Mouse (Mus musculus): ENCODE measurements around the gene Ablim2.
A peak's percentile ranks its signal among the peaks of the same experiment; 100 is the strongest.

The Ablim2 gene

DNA sequence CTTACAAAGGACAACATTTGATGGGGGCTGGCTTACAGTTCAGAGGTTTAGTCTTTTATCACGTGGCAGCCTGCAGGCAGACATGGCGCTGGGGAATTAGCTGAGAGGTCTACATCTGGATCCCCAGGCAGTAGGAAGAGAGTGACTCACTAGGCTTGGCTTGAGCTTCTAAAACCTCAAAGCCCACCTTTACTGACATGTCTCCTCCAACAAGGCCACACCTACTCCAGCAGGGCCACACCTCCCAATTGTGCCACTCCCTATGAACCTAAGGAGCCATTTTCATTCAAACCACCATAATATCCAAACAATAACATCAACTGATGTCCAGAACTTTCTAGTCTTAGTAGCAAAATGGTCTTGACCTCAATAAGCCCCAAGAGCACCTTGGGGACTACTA lies 12.6 kb downstream of the Ablim2 start:
- DNase-seq (ENCODE audit: low spot score): no peak

GRCm38 (mm10) chr5:35770891-35771663 lies 13.4 kb downstream of the Ablim2 start:
- DNase-seq (ENCODE audit: low spot score): no peak

- no peak for DNase-seq (ENCODE audit: low spot score)
Measured at GRCm38 (mm10) chr5:35773274-35774136, 15.8 kb downstream of the Ablim2 start.

DNA sequence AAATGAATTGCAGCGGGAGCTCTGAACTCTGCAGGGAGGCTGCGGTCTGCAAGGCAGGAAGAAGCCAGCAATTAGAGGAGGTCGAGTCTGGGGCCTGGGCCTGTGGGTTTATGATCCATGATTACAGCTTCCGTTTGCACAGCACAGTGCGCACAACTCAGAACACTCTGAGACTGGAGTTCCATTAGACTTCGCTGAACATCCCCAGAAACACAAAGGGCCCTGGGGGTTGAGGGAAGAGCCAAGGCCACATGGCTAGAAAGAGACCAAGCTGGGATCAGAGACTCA lies 16.4 kb downstream of the Ablim2 start:
- DNase-seq (ENCODE audit: low spot score): no peak

DNA sequence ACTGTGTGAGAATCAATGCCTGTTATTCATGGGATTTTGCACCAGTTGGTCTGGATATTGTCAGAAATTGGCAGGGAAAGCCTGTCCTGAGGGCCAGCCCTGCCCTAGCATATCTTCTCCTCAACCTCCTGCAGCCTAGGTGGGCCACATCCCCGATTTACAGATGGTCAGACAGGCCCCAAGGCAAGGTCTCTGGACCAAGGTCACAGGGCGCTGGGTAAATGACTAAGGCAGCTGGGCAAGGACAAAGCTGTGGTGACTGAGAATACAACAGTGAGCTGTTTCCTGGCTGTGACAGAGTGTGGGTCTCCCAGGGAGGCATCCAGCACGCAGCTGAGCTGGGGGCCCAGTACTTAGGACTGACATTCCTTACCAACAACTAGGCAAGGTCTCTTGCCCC lies 23.4 kb downstream of the Ablim2 start:
- no peak for DNase-seq (ENCODE audit: low spot score)

- DNase-seq (ENCODE audit: low spot score): no peak
Measured at GRCm38 (mm10) chr5:35782648-35783180, 25.0 kb downstream of the Ablim2 start.

DNA sequence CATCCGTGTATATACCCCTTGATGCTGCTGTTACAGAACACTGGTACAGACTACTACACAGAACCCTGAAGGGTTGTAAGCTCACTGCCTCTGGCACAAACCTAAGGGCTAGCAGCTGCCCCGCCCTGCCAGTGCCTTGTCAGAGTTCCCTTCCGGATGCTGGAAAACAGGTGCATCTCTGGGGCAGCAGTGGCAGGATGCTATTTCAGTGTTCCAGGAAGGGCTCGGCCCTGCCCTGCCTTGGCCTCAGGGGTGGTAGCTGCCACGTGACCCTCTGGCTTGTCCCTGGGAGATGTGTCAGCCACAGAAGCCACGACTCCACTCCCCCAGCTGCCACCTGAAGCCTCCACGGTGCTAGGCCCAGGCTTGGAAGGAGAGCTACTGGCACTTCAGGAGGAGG lies 28.2 kb downstream of the Ablim2 start:
- DNase-seq (ENCODE audit: low spot score): no peak

GRCm38 (mm10) chr5:35787847-35788246 lies 30.2 kb downstream of the Ablim2 start:
- no peak for DNase-seq (ENCODE audit: low spot score)

DNA sequence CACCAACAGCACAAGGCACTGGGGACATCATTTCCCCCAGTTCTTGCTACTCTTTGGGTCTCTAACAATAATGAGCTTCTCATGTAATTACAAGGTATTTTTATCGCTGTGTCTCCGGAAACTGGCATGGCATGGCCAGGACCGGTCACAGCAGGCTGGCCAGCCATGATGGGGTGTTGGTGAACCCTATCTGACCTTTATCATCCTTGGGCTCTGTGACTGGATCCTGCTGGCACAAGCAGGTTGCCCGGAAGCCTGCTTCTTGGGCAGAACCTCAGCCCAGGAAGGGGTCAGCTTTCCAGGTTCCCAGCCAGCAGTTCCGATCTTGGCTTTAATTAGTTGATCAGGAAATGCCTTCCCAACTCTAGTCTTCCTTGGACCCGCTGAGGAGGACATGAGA lies 31.0 kb downstream of the Ablim2 start:
- DNase-seq (ENCODE audit: low spot score): no peak

GRCm38 (mm10) chr5:35789697-35790096 lies 32.0 kb downstream of the Ablim2 start:
- DNase-seq (ENCODE audit: low spot score): no peak

GRCm38 (mm10) chr5:35790387-35791065 lies 32.8 kb downstream of the Ablim2 start:
- no peak for DNase-seq (ENCODE audit: low spot score)

DNA sequence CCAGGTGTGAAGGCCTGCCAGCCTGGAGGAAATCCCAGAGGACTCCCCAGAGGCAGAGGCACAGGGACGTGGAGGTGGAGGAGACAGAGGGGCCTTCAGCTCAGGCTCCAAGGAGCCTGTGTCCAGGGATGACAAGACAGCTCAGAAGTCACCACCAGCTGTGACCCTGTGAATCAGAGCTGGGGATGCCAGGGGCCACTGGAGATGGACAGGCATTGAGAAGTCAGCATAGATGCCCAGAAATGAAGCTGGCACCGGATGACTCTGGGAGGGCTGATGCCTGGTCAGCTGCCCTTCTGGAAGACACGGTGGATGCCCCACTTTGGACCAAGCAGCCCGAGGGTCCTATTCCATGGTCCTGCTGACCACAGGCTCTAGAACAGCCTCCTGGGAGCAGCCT lies 36.3 kb downstream of the Ablim2 start:
- no peak for DNase-seq (ENCODE audit: low spot score)

GRCm38 (mm10) chr5:35794942-35795341 lies 37.3 kb downstream of the Ablim2 start:
- no peak for DNase-seq (ENCODE audit: low spot score)

- DNase-seq (ENCODE audit: low spot score): peak; percentile 59
Measured at GRCm38 (mm10) chr5:35795481-35796048, 37.9 kb downstream of the Ablim2 start.

- DNase-seq (ENCODE audit: low spot score): no peak
Measured at GRCm38 (mm10) chr5:35796136-35796535, 38.5 kb downstream of the Ablim2 start.

GRCm38 (mm10) chr5:35799090-35799489 lies 41.4 kb downstream of the Ablim2 start:
- DNase-seq (ENCODE audit: low spot score): no peak

- DNase-seq (ENCODE audit: low spot score): no peak
Measured at GRCm38 (mm10) chr5:35803416-35803815, 45.7 kb downstream of the Ablim2 start.

- DNase-seq (ENCODE audit: low spot score): no peak
Measured at GRCm38 (mm10) chr5:35804685-35805084, 47.0 kb downstream of the Ablim2 start.

DNA sequence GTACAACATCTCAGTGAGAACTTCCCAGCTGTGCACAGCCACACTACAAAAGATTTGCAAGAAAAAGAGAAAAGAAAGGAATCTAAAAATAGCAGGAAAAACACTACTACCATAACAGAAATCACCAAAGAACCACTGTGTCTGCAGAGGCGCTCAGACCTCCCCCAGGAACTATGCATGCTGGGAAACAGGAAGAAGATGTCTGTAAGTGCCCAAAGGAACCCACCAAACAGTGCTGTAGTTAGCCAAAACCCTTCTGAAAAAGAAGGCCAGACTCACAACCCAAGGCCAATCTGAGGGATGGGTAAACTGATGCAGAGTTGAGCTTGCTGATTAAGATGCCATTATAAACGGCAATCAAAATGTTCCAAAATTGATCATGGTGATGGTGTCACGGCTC lies 47.5 kb downstream of the Ablim2 start:
- no peak for DNase-seq (ENCODE audit: low spot score)

DNA sequence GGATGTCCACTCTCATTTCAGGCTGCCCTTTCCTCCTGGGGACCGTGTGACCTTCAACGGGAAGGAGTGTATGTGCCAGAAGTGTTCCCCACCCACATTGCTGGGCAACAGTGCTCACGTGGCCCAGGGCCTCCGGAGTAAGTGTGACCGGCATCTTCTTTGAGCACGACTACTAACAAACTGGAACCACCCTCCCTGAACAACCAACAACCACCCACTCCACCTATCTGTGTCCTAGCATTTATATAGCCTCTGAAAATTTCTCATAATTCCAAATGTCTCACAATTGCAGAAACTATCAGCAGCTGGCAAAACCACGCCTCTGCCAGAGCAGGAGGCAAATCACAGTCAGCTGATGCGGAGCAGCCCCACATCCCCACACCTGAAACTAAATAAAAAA lies 49.3 kb downstream of the Ablim2 start:
- DNase-seq (ENCODE audit: low spot score): no peak

DNA sequence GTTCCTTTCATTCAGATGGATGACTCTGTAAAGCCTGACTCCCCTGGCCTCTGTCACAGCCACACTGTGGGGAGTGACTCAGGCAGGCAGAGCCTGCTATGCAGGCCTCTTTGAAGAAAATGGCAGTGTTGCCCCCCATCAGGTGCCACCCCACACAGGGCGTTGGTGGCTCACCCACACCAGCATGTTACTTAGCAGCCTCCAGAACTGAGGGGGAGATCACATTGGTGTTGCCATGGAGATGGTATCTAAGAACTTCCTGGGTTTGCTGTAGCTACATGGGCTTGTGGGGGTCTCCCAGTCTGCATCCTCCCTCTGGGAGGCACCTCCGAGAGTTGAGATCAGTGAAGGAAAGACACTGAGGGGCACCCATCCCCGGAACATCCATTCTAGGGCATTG lies 52.8 kb downstream of the Ablim2 start:
- no peak for DNase-seq (ENCODE audit: low spot score)

- no peak for DNase-seq (ENCODE audit: low spot score)
Measured at GRCm38 (mm10) chr5:35811639-35812295, 54.1 kb downstream of the Ablim2 start.

Measured in lung, postnatal 25 days (tissue).